Mouse (Mus musculus) left cerebral cortex, postnatal 4 days (tissue): ENCODE measurements around the gene Terb1. TPM values are rescaled to one million over a fixed set of nuclear protein-coding genes. Genes with fewer than 3 reads are reported as not detected.

Source experiments
- DNase-seq: peaks from one replicate; pipeline ENCODE4 v3.0.0-alpha.2; 2022
- intact Hi-C: fragments of 180-260 bp; cut with DNase I; formaldehyde crosslinking; loops from one replicate; pipeline ENCODE4 v1.15.1; 2025
- total RNA-seq, 2 experiments: library from RNA; stranded (reverse); gene quantifications; 2 replicates each; pipeline ENCODE4 v1.2.3; 2021

Terb1 gene
- total RNA-seq, 2 experiments from 2014 or later, result 0.74 to 0.94 TPM

GRCm38 (mm10) chr8:104414204-104414603 is 95.5 kb downstream of the Terb1 start:
- no peak for DNase-seq
- intact Hi-C loops, result no loop called here

DNA sequence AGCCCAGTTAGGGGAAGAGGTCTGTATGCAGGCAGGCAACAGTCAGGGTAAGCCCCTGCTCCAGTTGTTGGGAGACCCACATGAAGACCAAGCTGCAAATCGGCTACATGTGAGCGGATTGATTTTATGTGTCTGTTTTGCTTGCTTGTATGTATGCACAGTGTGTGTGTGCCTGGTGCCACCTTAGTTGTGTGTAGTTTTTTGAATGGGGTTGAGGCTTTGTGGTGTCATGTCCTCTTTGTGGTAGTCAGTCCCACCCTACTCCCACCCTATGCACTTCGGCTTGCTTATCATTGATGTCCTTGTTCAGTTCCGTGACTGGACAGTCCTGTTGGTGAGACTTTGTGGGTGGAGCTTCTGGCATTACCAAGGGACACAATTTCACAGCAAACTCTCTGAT is 95.9 kb downstream of the Terb1 start:
- intact Hi-C loops, result no loop called here
- no peak for DNase-seq

DNA sequence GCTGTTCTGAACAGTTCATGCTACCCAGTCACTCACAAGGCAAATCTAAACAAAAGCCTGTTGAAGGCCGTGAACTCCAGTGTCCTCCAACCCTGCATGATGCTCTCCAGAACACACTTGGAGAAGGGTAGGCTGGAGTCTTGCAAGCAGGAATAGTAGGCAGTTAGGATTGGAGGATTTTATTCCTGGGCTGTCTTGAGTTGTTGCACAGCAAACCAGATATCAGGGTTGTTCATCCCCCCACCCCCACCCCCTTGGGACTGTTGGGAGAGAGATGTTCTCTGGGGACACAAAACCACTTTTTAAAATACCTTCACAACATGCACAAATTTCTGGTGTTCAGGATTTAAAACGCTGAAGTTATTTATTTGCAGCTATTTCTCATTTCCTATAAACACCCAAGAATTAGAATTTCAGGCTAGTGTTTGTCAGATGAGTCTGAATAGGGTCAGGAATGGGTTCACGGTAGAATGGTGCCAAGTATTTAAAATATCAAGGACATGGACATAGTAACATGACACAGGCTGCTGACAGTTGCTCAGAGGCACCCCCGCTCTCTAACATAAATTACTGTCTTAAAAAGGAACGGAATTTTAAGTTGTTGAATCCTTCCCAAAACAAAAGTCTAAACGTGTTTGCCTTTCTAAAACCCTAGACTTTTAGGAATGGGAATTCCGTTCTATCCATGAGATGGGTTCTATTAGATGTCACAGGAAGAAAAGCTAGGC is 96.7 kb downstream of the Terb1 start:
- intact Hi-C loops, result no loop called here
- no peak for DNase-seq

DNA sequence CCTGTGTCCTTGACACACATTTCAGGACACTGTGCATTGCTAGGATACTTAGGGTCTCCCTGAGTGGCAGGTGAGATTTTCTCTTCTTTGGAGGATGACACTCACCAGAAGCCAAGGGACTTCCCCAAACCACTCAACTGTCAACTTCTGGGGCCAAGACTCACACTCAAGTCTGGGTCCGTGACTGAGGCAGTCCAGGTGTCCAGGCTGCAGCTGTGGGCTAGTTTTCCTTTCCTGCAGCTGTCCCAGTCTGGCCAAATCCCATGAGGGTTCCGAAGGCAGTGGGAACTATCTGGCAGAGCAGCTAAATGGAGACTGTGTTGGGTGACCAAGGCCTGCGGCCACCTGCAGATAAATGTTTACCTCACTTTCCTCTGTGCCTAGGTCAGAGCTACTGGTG is 97.7 kb downstream of the Terb1 start:
- intact Hi-C loops, result no loop called here
- no peak for DNase-seq

DNA sequence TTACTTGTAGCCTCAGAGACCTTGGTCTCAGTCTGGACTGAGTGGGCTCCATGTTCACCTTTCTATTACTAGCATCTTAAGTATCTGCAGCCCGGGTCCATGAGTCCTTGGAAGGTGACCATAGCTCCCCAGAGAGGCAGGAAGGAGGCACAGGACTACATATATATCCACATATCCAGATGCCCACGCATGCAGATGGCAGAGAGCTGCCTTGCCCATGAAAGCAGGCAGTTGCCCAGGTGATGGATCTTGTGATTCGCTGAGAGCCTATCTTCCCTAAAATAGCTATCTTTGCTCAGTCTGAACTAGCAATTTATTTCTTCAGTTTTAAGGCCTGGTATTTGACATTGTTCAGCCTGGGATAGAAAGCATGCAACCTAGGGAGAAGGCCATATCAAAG is 98.2 kb downstream of the Terb1 start:
- intact Hi-C loops, result no loop called here
- DNase-seq, result no peak

- DNase-seq, result no peak
- intact Hi-C loops, result no loop called here
Observed at GRCm38 (mm10) chr8:104410628-104411273, 99.0 kb downstream of the Terb1 start.

- intact Hi-C loops, result no loop called here
- DNase-seq, result no peak
Observed at GRCm38 (mm10) chr8:104408328-104409110, 101.2 kb downstream of the Terb1 start.

GRCm38 (mm10) chr8:104406340-104407128 is 103.2 kb downstream of the Terb1 start:
- intact Hi-C loops, result no loop called here
- DNase-seq, result no peak

DNA sequence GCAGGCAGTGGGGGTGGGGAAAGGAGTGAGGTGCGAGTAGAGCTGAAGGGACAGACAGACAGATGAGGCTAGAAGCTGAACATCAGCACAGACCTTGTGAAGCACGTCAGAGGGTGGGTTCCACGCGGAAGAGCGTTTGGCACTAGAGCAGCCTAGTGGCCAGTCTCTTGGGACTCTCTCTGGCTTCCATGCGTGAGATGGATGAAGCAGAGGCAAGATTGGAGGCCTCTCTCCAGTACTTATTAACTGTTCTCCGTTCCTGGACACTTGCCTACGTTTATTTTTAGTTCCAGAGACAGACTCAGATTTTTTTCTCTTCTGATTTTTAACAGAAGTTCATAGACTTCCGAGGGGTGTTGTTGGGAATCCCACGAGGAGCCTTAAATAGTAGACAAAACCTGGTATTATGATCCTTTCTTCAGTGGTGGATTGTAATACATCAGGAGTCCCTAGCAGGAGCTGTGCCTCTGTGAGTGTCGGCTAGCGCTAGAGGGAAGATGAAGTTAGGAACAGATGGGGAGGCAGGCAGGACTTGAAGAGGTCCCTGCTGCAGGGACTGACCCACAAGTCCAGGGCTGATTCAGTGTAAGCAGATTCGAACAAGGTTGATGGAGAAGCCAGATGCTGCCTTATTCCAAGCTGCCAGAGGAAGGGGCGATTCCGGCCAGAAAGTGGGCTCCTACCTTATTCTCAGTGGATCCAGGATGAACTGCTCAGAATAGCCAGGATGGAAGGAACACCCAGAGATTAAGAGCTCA is 104.1 kb downstream of the Terb1 start:
- intact Hi-C loops, result no loop called here
- no peak for DNase-seq

GRCm38 (mm10) chr8:104403596-104403995 is 106.1 kb downstream of the Terb1 start:
- DNase-seq, result no peak
- intact Hi-C loops, result no loop called here

Other genes with a start within 250 kb of the Terb1 start
- not detected for gene Cmtm2a, start 216.7 kb downstream of the Terb1 start, total RNA-seq
- not detected for gene Gm45711, start 199.8 kb downstream of the Terb1 start, total RNA-seq
- gene Cmtm1, start 199.8 kb downstream of the Terb1 start, total RNA-seq, result not detected
- gene Gm11020, start 188.3 kb downstream of the Terb1 start, total RNA-seq, result not detected
- not detected for gene Cmtm2b, start 187.7 kb downstream of the Terb1 start, total RNA-seq
- 10 to 100 TPM; 22.7 to 25.5 TPM for gene Cmtm3, start 170.5 kb downstream of the Terb1 start, total RNA-seq
- gene Cmtm4, start 114.1 kb downstream of the Terb1 start, total RNA-seq, result 10 to 100 TPM; 47.2 to 48.3 TPM
- gene Dync1li2, start 66.9 kb downstream of the Terb1 start, total RNA-seq, result 100 to 1,000 TPM; 168 to 169 TPM
- gene Nae1, start 24.7 kb upstream of the Terb1 start, total RNA-seq, result 10 to 100 TPM; 57.5 to 62.9 TPM
- gene Car7, start 24.8 kb upstream of the Terb1 start, total RNA-seq, result 1 to 10 TPM; 3.8 to 4.6 TPM
- 10 to 100 TPM; 13.0 to 13.6 TPM for gene Pdp2, start 81.5 kb upstream of the Terb1 start, total RNA-seq
- gene Cdh16, start 114.5 kb upstream of the Terb1 start, total RNA-seq, result not detected
- gene Rrad, start 121.4 kb upstream of the Terb1 start, total RNA-seq, result 1 to 10 TPM; 3.2 to 3.3 TPM
- 10 to 100 TPM; 34.7 to 39.2 TPM for gene Ciao2b, start 132.1 kb upstream of the Terb1 start, total RNA-seq
- gene Ces2a, start 224.1 kb upstream of the Terb1 start, total RNA-seq, result not detected